Comparison of ENCODE assay signal across 1 mouse cellular context in the genomic region with DNA sequence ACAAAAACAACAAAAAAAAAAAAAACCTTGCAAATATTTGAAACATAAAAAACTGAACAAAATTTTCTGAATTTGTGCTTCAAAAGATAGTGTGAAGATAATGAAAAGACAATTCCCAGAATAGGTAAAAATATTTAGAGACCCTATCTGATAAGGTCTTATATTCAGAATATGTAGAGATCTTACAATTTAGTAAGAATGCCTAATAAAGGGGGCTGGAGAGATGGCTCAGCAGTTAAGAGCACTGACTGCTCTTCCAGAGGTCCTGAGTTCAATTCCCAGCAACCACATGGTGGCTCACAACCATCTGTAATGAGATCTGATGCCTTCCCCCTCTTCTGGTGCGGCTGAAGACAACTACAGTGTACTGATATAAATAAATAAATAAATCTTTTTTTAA. TPM values are rescaled to one million over a fixed set of nuclear protein-coding genes. Genes with fewer than 3 reads are reported as not detected.
"Had no signal": no experiment of that assay in that cellular context is flagged by ENCODE, and none has a peak within 500 bp of the region (broad histone marks: within the 10 kb centered on the region; RNA-seq: fewer than 3 reads in every experiment).

No protein-coding gene starts in this region.

RNA-seq across cellular contexts. Expression of a gene that starts 21.4 kb away (rescaled TPM):
- total RNA-seq: megakaryocyte-erythroid progenitor cell, adult 5-6 weeks had no signal
